Comparison of ENCODE assay signal across 15 mouse cellular contexts in genomic region chr12:100895504-100895903, GRCm38 (mm10). TPM values are rescaled to one million over a fixed set of nuclear protein-coding genes. Genes with fewer than 3 reads are reported as not detected.
A peak's percentile ranks its signal among the peaks of the same experiment; 100 is the strongest.
DNase-seq lines count a peak whose midpoint lies in the region; ATAC-seq lines count a peak whose summit lies in the region.
"Had no signal": no experiment of that assay in that cellular context is flagged by ENCODE, and none has a peak within 500 bp of the region (broad histone marks: within the 10 kb centered on the region; RNA-seq: fewer than 3 reads in every experiment).

No protein-coding gene starts in this region.

- 6% methylated on average over 2 of the region's 2 CpGs for WGBS in midbrain, embryonic 11.5 days
- 5% methylated on average over 2 of the region's 2 CpGs for WGBS in midbrain, embryonic 10.5 days
- 5% methylated on average over 2 of the region's 2 CpGs for WGBS in hindbrain, embryonic 16.5 days
- 2% methylated on average over 2 of the region's 2 CpGs for WGBS in intestine, embryonic 15.5 days

- H3K27me3 ChIP-seq in midbrain, embryonic 11.5 days (ENCODE audit: control insufficient read depth, insufficient read depth, low read length): peaks cover 25% of the 10 kb centered on the region
- peaks cover 45% of the 10 kb centered on the region for H3K27me3 ChIP-seq in midbrain, embryonic 10.5 days (ENCODE audit: low read depth, poor library complexity, severe bottlenecking)
- H3K27me3 ChIP-seq in hindbrain, embryonic 16.5 days (replicated peaks; ENCODE audit: control insufficient read depth, insufficient read depth, low read length): no peaks in the 10 kb centered on the region
- peaks cover 32% of the 10 kb centered on the region for H3K27me3 ChIP-seq in intestine, embryonic 15.5 days (replicated peaks)

- H3K36me3 ChIP-seq in midbrain, embryonic 11.5 days (ENCODE audit: control insufficient read depth, insufficient read depth, low read length): no peaks in the 10 kb centered on the region
- H3K36me3 ChIP-seq in midbrain, embryonic 10.5 days: no peaks in the 10 kb centered on the region
- no peaks in the 10 kb centered on the region for H3K36me3 ChIP-seq in hindbrain, embryonic 16.5 days (ENCODE audit: control insufficient read depth, insufficient read depth, low read length)
- H3K36me3 ChIP-seq in intestine, embryonic 15.5 days: no peaks in the 10 kb centered on the region
- H3K36me3 ChIP-seq: heart, embryonic 15.5 days; lung, embryonic 15.5 days had no signal

- no peak overlapping the region for H3K9ac ChIP-seq in midbrain, embryonic 11.5 days (ENCODE audit: low read length)
- H3K9ac ChIP-seq in hindbrain, embryonic 16.5 days (ENCODE audit: low read depth, low read length): no peak overlapping the region
- H3K9ac ChIP-seq in intestine, embryonic 15.5 days: no peak overlapping the region
- H3K9ac ChIP-seq: heart, embryonic 15.5 days; lung, embryonic 15.5 days had no signal

- H3K4me2 ChIP-seq in midbrain, embryonic 11.5 days: no peak overlapping the region
- H3K4me2 ChIP-seq in hindbrain, embryonic 16.5 days (ENCODE audit: low read length): no peak overlapping the region
- H3K4me2 ChIP-seq in intestine, embryonic 15.5 days (replicated peaks): no peak overlapping the region
- H3K4me2 ChIP-seq: heart, embryonic 15.5 days; lung, embryonic 15.5 days had no signal

- H3K4me1 ChIP-seq in midbrain, embryonic 11.5 days (ENCODE audit: control insufficient read depth, insufficient read depth, low read length): peaks cover 17% of the 10 kb centered on the region
- H3K4me1 ChIP-seq in midbrain, embryonic 10.5 days: peaks cover 30% of the 10 kb centered on the region
- peaks cover 16% of the 10 kb centered on the region for H3K4me1 ChIP-seq in hindbrain, embryonic 16.5 days (ENCODE audit: control insufficient read depth, insufficient read depth, low read depth, low read length)
- peaks cover 12% of the 10 kb centered on the region for H3K4me1 ChIP-seq in intestine, embryonic 15.5 days (replicated peaks)

- peak; percentile 60 for ATAC-seq in midbrain, embryonic 11.5 days (ENCODE audit: low FRiP score)
- ATAC-seq in hindbrain, embryonic 16.5 days: peak; percentile 43; the same call in 1 of the 2 replicates
- no peak for ATAC-seq in intestine, embryonic 15.5 days
- ATAC-seq: intestine, postnatal 0 days had no signal

- no peak overlapping the region for H3K27ac ChIP-seq in midbrain, embryonic 11.5 days (ENCODE audit: low read depth, low read length)
- H3K27ac ChIP-seq in midbrain, embryonic 10.5 days (replicated peaks): no peak overlapping the region
- H3K27ac ChIP-seq in hindbrain, embryonic 16.5 days (ENCODE audit: low read depth, low read length): no peak overlapping the region
- H3K27ac ChIP-seq in intestine, embryonic 15.5 days: no peak overlapping the region
- H3K27ac ChIP-seq: heart, embryonic 15.5 days; lung, embryonic 15.5 days; stomach, postnatal 0 days had no signal

- DNase-seq in midbrain, embryonic 11.5 days (ENCODE audit: low spot score, missing footprints): no peak
- no peak for DNase-seq in midbrain, embryonic 10.5 days (ENCODE audit: low spot score)
- peak; percentile 38 for DNase-seq in MN1 (ENCODE audit: low spot score)
- DNase-seq in naive thymus-derived CD4-positive, alpha-beta T cell, adult 2 months (ENCODE audit: low read depth): peak; percentile 89
- DNase-seq in left cerebral cortex, adult 18-20 months (ENCODE audit: low spot score in 2 of 2): no peak
- no peak for DNase-seq in ovary, adult 18-20 months (ENCODE audit: low spot score)
- DNase-seq: adrenal gland, postnatal 36 days; cerebellum, adult 11 months; gastrocnemius, postnatal 25 days had no signal

- no peaks in the 10 kb centered on the region for H3K9me3 ChIP-seq in midbrain, embryonic 11.5 days (ENCODE audit: control insufficient read depth, low read length)
- H3K9me3 ChIP-seq in midbrain, embryonic 10.5 days (replicated peaks): no peaks in the 10 kb centered on the region
- peaks cover 2% of the 10 kb centered on the region; the same call in 1 of the 2 replicates for H3K9me3 ChIP-seq in hindbrain, embryonic 16.5 days (ENCODE audit: control insufficient read depth, low read length)
- no peaks in the 10 kb centered on the region for H3K9me3 ChIP-seq in intestine, embryonic 15.5 days
- H3K9me3 ChIP-seq: heart, embryonic 15.5 days; lung, embryonic 15.5 days had no signal

- no peak overlapping the region for H3K4me3 ChIP-seq in midbrain, embryonic 11.5 days (ENCODE audit: low read depth, low read length)
- H3K4me3 ChIP-seq in midbrain, embryonic 10.5 days: no peak overlapping the region
- no peak overlapping the region for H3K4me3 ChIP-seq in hindbrain, embryonic 16.5 days (ENCODE audit: low read length)
- H3K4me3 ChIP-seq in intestine, embryonic 15.5 days (replicated peaks): no peak overlapping the region
- H3K4me3 ChIP-seq: heart, embryonic 15.5 days; lung, embryonic 15.5 days had no signal

RNA-seq across cellular contexts. Expression of gene Gpr68, which starts 12.5 kb away (rescaled TPM):
- polyA plus RNA-seq in midbrain, embryonic 11.5 days (2014; fragmentation: Nextera tagmentation; extraction: Ambion mirVana): 0.10 TPM in 1 of 2 replicates, not detected in the other
- 0.29 and 1.1 TPM in 2 replicates for polyA plus RNA-seq in midbrain, embryonic 10.5 days (2016; fragmentation: Nextera tagmentation; extraction: Ambion mirVana)
- 6.3 and 6.8 TPM in 2 replicates for polyA plus RNA-seq in hindbrain, embryonic 16.5 days (2015; fragmentation: Nextera tagmentation; extraction: Ambion mirVana)
- polyA plus RNA-seq in intestine, embryonic 15.5 days (2015; fragmentation: Nextera tagmentation; extraction: Ambion mirVana): 0.61 and 0.62 TPM in 2 replicates
- total RNA-seq in left cerebral cortex, adult 18-20 months (2021): 10 to 100 TPM; 18.0 to 19.0 TPM

Comparison
In these comparisons a context has a peak if more than half of its experiments do, and no peak if none do; other contexts are left out.
1. DNase-seq: peak in MN1 (single experiment) and naive thymus-derived CD4-positive, alpha-beta T cell, adult 2 months (single experiment); none in midbrain, embryonic 11.5 days (single experiment), midbrain, embryonic 10.5 days (single experiment), left cerebral cortex, adult 18-20 months (0 of 2) and ovary, adult 18-20 months (single experiment).